Mouse (Mus musculus) activated CD4-positive, CD25-positive, alpha-beta regulatory T cell, adult 4 months (primary cell): ENCODE measurements around the gene Grn. TPM values are rescaled to one million over a fixed set of nuclear protein-coding genes. Genes with fewer than 3 reads are reported as not detected.
"Not testable (repeated sequence)": the region's sequence is repeated elsewhere in the genome, so short reads cannot be mapped to it uniquely, and the experiment has no call there.

ENCODE experiments used
- ATAC-seq: one replicate; pipeline ENCODE4 v1.8.0; 2017
- polyA plus RNA-seq, 2 experiments: library from polyadenylated mRNA; unstranded; fragments of 100-300 nt; shearing (Covaris generic); gene quantifications; one replicate each; pipeline ENCODE4 v1.2.1; 2017

Gene Grn
- polyA plus RNA-seq, 2 experiments from 2014 or later = 23.7 to 30.3 TPM

GRCm38 (mm10) chr11:102401898-102402500 lies 28.1 kb upstream of the Grn start:
- ATAC-seq = no peak

- ATAC-seq = no peak
Observed at GRCm38 (mm10) chr11:102403657-102404056, 26.5 kb upstream of the Grn start.

GRCm38 (mm10) chr11:102404161-102405010 lies 25.7 kb upstream of the Grn start:
- ATAC-seq = no peak

GRCm38 (mm10) chr11:102405544-102406285 lies 24.4 kb upstream of the Grn start:
- ATAC-seq = no peak

- no peak for ATAC-seq
Observed at GRCm38 (mm10) chr11:102406401-102406800, 23.7 kb upstream of the Grn start.

- peak; percentile 36 for ATAC-seq
Observed at GRCm38 (mm10) chr11:102406900-102407833, 22.9 kb upstream of the Grn start.

GRCm38 (mm10) chr11:102407834-102408215 lies 22.3 kb upstream of the Grn start, which contains the start of gene Slc25a39:
TSS of gene Slc25a39 (minus strand) at chr11:102407946.
- ATAC-seq = no peak

- peak; percentile 94 for ATAC-seq
Observed at GRCm38 (mm10) chr11:102408344-102408876, 21.7 kb upstream of the Grn start.

GRCm38 (mm10) chr11:102408888-102409794 lies 21.0 kb upstream of the Grn start:
- ATAC-seq = no peak

- ATAC-seq = no peak
Observed at GRCm38 (mm10) chr11:102409795-102410330, 20.3 kb upstream of the Grn start.

- ATAC-seq = not testable (repeated sequence)
Observed at GRCm38 (mm10) chr11:102410345-102410744, 19.8 kb upstream of the Grn start.

GRCm38 (mm10) chr11:102411061-102411460 lies 19.1 kb upstream of the Grn start:
- ATAC-seq = no peak

- ATAC-seq = no peak
Observed at GRCm38 (mm10) chr11:102411704-102412103, 18.4 kb upstream of the Grn start.

GRCm38 (mm10) chr11:102413059-102413458 lies 17.1 kb upstream of the Grn start:
- no peak for ATAC-seq

GRCm38 (mm10) chr11:102415034-102415802 lies 14.9 kb upstream of the Grn start:
- no peak for ATAC-seq

GRCm38 (mm10) chr11:102417160-102417559 lies 13.0 kb upstream of the Grn start:
- ATAC-seq = no peak

GRCm38 (mm10) chr11:102418887-102419286 lies 11.2 kb upstream of the Grn start:
- no peak for ATAC-seq

GRCm38 (mm10) chr11:102421559-102421958 lies 8.6 kb upstream of the Grn start:
- ATAC-seq = no peak

GRCm38 (mm10) chr11:102424666-102425065 lies 5.4 kb upstream of the Grn start:
- no peak for ATAC-seq
